Mouse (Mus musculus) myocyte (in vitro differentiated cells): Measurements from ENCODE around the gene Syt2. TPM values are rescaled to one million over a fixed set of nuclear protein-coding genes. Genes with fewer than 3 reads are reported as not detected.

ENCODE experiments used
- H3K27me3 ChIP-seq: one replicate; pipeline ENCODE4 v1.6.1; 2011; ENCODE audit not compliant: control insufficient read depth, insufficient read depth, insufficient read length
- H3K36me3 ChIP-seq: one replicate; pipeline ENCODE4 v1.6.1; 2011; ENCODE audit not compliant: control insufficient read depth, insufficient read depth
- H3K4me2 ChIP-seq: one replicate; pipeline ENCODE4 v1.6.1; 2011; ENCODE audit warnings: low read depth, control low read depth
- H3K4me3 ChIP-seq: one replicate; pipeline ENCODE4 v1.5.1; 2011; ENCODE audit warnings: mild to moderate bottlenecking, control low read depth, moderate library complexity
- H3K79me2 ChIP-seq: one replicate; pipeline ENCODE4 v1.6.1; 2011; ENCODE audit not compliant: control insufficient read depth, insufficient read depth
- H3ac ChIP-seq: one replicate; pipeline ENCODE4 v1.6.1; 2011; ENCODE audit not compliant: control insufficient read depth, insufficient read length
- CEBPB ChIP-seq: IDR thresholded peaks from 2 replicates; pipeline ENCODE4 v1.6.1; 2011; ENCODE audit warnings: mild to moderate bottlenecking, moderate library complexity; ENCODE audit not compliant: poor library complexity, insufficient read depth, severe bottlenecking
- E2F4 ChIP-seq: IDR thresholded peaks from one replicate; pipeline ENCODE4 v1.6.1; 2011; ENCODE audit warnings: mild to moderate bottlenecking, control low read depth, moderate library complexity; ENCODE audit not compliant: insufficient read depth
- MAX ChIP-seq: IDR thresholded peaks from one replicate; pipeline ENCODE4 v1.6.1; 2011; ENCODE audit warnings: low read depth, mild to moderate bottlenecking, control low read depth
- MYOD1 ChIP-seq, 3 experiments: IDR thresholded peaks; one replicate each; pipeline ENCODE4 v1.6.1; 2011; ENCODE audit warnings: control low read depth in 2 of 3, low read depth in 2 of 3, mild to moderate bottlenecking in 2 of 3, moderate library complexity in 1 of 3; ENCODE audit not compliant: insufficient read length in 2 of 3, control insufficient read depth in 1 of 3
- MYOG ChIP-seq, 3 experiments: IDR thresholded peaks; one replicate each; pipeline ENCODE4 v1.6.1; 2011; ENCODE audit warnings: control low read depth in 2 of 3, low read depth in 2 of 3, mild to moderate bottlenecking in 2 of 3; ENCODE audit not compliant: insufficient read length in 2 of 3, control insufficient read depth in 1 of 3, insufficient read depth in 1 of 3
- POLR2A ChIP-seq: IDR thresholded peaks from one replicate; pipeline ENCODE4 v1.6.1; 2011; ENCODE audit warnings: low read depth, mild to moderate bottlenecking, control low read depth, moderate library complexity; ENCODE audit not compliant: insufficient read length
- POLR2AphosphoS2 ChIP-seq: IDR thresholded peaks from one replicate; pipeline ENCODE4 v1.6.1; 2011; ENCODE audit warnings: low read depth, control low read depth; ENCODE audit not compliant: insufficient read length
- REST ChIP-seq: IDR thresholded peaks from one replicate; pipeline ENCODE4 v1.6.1; 2011; ENCODE audit warnings: mild to moderate bottlenecking, control low read depth, moderate library complexity; ENCODE audit not compliant: insufficient read depth, insufficient read length
- SRF ChIP-seq: IDR thresholded peaks from one replicate; pipeline ENCODE4 v1.6.1; 2011; ENCODE audit warnings: low read depth; ENCODE audit not compliant: control insufficient read depth, insufficient read length
- TCF12 ChIP-seq: IDR thresholded peaks from one replicate; pipeline ENCODE4 v1.6.1; 2011; ENCODE audit warnings: mild to moderate bottlenecking, control low read depth; ENCODE audit not compliant: poor library complexity, insufficient read depth, severe bottlenecking
- TCF3 ChIP-seq: IDR thresholded peaks from one replicate; pipeline ENCODE4 v1.6.1; 2011; ENCODE audit warnings: low read depth, control low read depth; ENCODE audit not compliant: insufficient read length
- USF1 ChIP-seq: IDR thresholded peaks from one replicate; pipeline ENCODE4 v1.6.1; 2011; ENCODE audit warnings: low read depth, mild to moderate bottlenecking, control low read depth, moderate library complexity
- polyA plus RNA-seq: library from polyadenylated mRNA; unstranded; fragments of >200 nt; fragmentation: generic; extraction: Trizol; gene quantifications from one replicate; pipeline ENCODE4 v1.2.1, GENCODE M21; 2012; ENCODE audit warnings: missing spikeins

The Syt2 gene
- polyA plus RNA-seq, 1 experiment = 0.11 TPM

DNA sequence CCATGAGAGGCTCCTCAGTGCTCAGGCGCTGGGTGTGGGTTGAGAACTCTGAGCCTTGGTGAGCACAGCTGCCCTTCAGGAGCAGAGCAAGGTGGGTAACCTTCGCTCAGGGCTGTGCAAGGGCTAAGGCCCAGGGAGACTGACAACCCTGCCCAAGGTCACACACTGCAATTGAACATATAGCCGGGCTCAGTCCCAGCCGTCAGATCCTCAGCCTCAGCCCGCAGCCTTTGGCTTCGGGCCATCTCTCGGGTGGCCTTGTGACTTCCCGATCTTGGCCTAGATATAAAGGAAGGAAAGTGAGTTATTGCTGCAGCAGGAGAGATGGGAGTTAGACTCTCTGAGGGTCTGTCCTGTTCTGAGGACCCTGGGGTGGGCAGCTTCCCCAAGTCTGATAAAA is 80.8 kb downstream of the Syt2 start:
- Histone ChIP-seq H3K4me2 (no peak overlapping the region), H3K36me3 (no peaks in the 10 kb centered on the region), H3K79me2 (no peaks in the 10 kb centered on the region), H3K27me3 (peaks cover 41% of the 10 kb centered on the region), H3ac (no peak overlapping the region), H3K4me3 (no peak overlapping the region)
- TF ChIP-seq MYOD1 (IDR thresholded peaks at IDR 0.05; ENCODE audit: control insufficient read depth in 1 of 3, insufficient read length in 2 of 3, low read depth in 2 of 3) (no peak), REST (no peak), POLR2AphosphoS2 (no peak), CEBPB (no peak), TCF3 (no peak), MYOG (IDR thresholded peaks at IDR 0.05; ENCODE audit: control insufficient read depth in 1 of 3, insufficient read depth in 1 of 3, insufficient read length in 2 of 3, low read depth in 2 of 3) (no peak), E2F4 (no peak)

GRCm38 (mm10) chr1:134733659-134734058 is 87.2 kb downstream of the Syt2 start:
- no peak for TF ChIP-seq TCF3
- no peak for TF ChIP-seq POLR2AphosphoS2
- TF ChIP-seq MYOD1 (IDR thresholded peaks at IDR 0.05; ENCODE audit: control insufficient read depth in 1 of 3, insufficient read length in 2 of 3, low read depth in 2 of 3) = no peak
- TF ChIP-seq USF1 = no peak
- TF ChIP-seq E2F4 = no peak
- no peak for TF ChIP-seq TCF12
- TF ChIP-seq CEBPB = no peak
- no peak for TF ChIP-seq SRF
- no peak for TF ChIP-seq MYOG (IDR thresholded peaks at IDR 0.05; ENCODE audit: control insufficient read depth in 1 of 3, insufficient read depth in 1 of 3, insufficient read length in 2 of 3, low read depth in 2 of 3)
- TF ChIP-seq POLR2A = no peak
- no peak for TF ChIP-seq MAX
- no peak for TF ChIP-seq REST
- no peaks in the 10 kb centered on the region for H3K36me3 ChIP-seq
- H3ac ChIP-seq = no peak overlapping the region
- no peaks in the 10 kb centered on the region for H3K79me2 ChIP-seq
- no peak overlapping the region for H3K4me3 ChIP-seq
- no peak overlapping the region for H3K4me2 ChIP-seq
- H3K27me3 ChIP-seq = peaks cover 32% of the 10 kb centered on the region

DNA sequence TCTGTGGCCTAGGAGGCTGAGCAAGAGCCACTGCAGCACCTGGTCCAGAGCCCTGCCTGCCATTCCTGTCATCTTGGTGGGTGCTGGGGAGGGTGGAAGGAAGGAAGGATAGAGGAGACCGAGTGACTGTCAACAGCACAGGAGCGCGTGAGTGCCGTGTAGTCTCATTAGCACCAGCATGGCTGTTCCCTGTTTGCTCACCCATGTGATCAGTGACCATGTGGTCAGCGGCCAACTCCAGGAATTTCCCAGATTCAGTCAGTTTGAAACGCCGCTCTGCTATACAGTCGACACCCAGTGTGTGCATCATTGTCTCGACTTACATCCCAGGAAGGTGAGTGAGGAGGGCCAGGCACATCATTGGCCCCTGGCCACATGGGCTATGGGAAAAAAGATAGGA is 91.0 kb downstream of the Syt2 start:
- Histone ChIP-seq H3K36me3 (no peaks in the 10 kb centered on the region), H3K4me2 (no peak overlapping the region), H3ac (no peak overlapping the region), H3K79me2 (no peaks in the 10 kb centered on the region), H3K27me3 (peaks cover 26% of the 10 kb centered on the region), H3K4me3 (no peak overlapping the region)
- TF ChIP-seq E2F4 = no peak
- no peak for TF ChIP-seq MAX
- TF ChIP-seq REST = no peak
- TF ChIP-seq MYOD1 (IDR thresholded peaks at IDR 0.05; ENCODE audit: control insufficient read depth in 1 of 3, insufficient read length in 2 of 3, low read depth in 2 of 3) = no peak
- TF ChIP-seq SRF = no peak
- no peak for TF ChIP-seq POLR2A
- no peak for TF ChIP-seq MYOG (IDR thresholded peaks at IDR 0.05; ENCODE audit: control insufficient read depth in 1 of 3, insufficient read depth in 1 of 3, insufficient read length in 2 of 3, low read depth in 2 of 3)

DNA sequence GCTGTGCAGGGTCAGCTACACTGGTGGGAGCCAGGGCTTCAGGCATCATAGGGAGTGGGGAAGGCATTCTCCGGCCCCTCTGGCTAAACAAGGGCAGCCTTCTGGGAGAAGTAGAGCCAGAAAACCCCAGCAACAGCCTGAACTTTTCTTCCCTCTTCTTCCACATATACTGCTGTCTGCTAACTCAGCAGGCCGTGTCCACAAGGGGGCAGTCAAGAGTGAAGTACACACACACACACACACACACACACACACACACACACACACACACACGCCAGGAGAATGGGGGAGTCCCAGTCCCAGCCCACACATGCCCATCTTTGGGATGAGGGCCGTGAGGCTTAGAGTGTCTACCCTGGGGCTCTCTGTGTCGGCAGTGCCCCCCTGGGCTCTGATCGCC is 95.0 kb downstream of the Syt2 start:
- Histone ChIP-seq H3K4me3 (no peak overlapping the region), H3K4me2 (no peak overlapping the region), H3K79me2 (no peaks in the 10 kb centered on the region), H3K27me3 (peaks cover 31% of the 10 kb centered on the region), H3ac (no peak overlapping the region), H3K36me3 (no peaks in the 10 kb centered on the region)
- TF ChIP-seq POLR2A (no peak), MYOD1 (IDR thresholded peaks at IDR 0.05; ENCODE audit: control insufficient read depth in 1 of 3, insufficient read length in 2 of 3, low read depth in 2 of 3) (no peak), POLR2AphosphoS2 (no peak)

- Histone ChIP-seq H3K4me2 (no peak overlapping the region), H3K4me3 (no peak overlapping the region), H3ac (no peak overlapping the region), H3K79me2 (no peaks in the 10 kb centered on the region), H3K27me3 (peaks cover 32% of the 10 kb centered on the region), H3K36me3 (no peaks in the 10 kb centered on the region)
- TF ChIP-seq MYOG (IDR thresholded peaks at IDR 0.05; ENCODE audit: control insufficient read depth in 1 of 3, insufficient read depth in 1 of 3, insufficient read length in 2 of 3, low read depth in 2 of 3) (no peak), POLR2A (no peak), E2F4 (no peak), TCF12 (no peak), SRF (no peak), MAX (no peak), REST (no peak), TCF3 (no peak), MYOD1 (IDR thresholded peaks at IDR 0.05; ENCODE audit: control insufficient read depth in 1 of 3, insufficient read length in 2 of 3, low read depth in 2 of 3) (no peak), USF1 (no peak), POLR2AphosphoS2 (no peak), CEBPB (no peak)
These were observed 95.6 kb downstream of the Syt2 start for GRCm38 (mm10) chr1:134741946-134742661.
